Mouse (Mus musculus) CH12.LX (cell line): ENCODE results near the gene 1700022I11Rik. TPM values are rescaled to one million over a fixed set of nuclear protein-coding genes. Genes with fewer than 3 reads are reported as not detected.
A peak's percentile ranks its signal among the peaks of the same experiment; 100 is the strongest.

ENCODE experiments used
- DNase-seq: peaks from one replicate; pipeline ENCODE4 v3.0.0-alpha.2; 2013; ENCODE audit errors: extremely low read depth
- H3K27ac ChIP-seq: 2 replicates; pipeline ENCODE4 v1.5.1; 2012; ENCODE audit warnings: low read depth, mild to moderate bottlenecking, control low read depth, moderate library complexity; ENCODE audit not compliant: insufficient read depth
- H3K27me3 ChIP-seq: replicated peaks from 2 replicates; pipeline ENCODE3; 2012; ENCODE audit warnings: inconsistent platforms
- H3K36me3 ChIP-seq, 2 experiments: replicated peaks in 1 of 2; 2 replicates each; pipeline versions ENCODE3 to v1.6.1; 2012; ENCODE audit warnings: inconsistent platforms in 1 of 2, low read length in 1 of 2, mild to moderate bottlenecking in 1 of 2, mixed read lengths in 1 of 2, moderate library complexity in 1 of 2; ENCODE audit not compliant: control insufficient read depth in 1 of 2, insufficient read depth in 1 of 2
- H3K4me1 ChIP-seq, 2 experiments: 2 replicates each; pipeline ENCODE4 v1.6.1; 2012; ENCODE audit warnings: inconsistent platforms in 1 of 2, moderate library complexity in 1 of 2; ENCODE audit not compliant: insufficient read depth in 2 of 2, control insufficient read depth in 1 of 2
- H3K4me2 ChIP-seq: 2 replicates; pipeline ENCODE4 v1.6.1; 2012; ENCODE audit warnings: low read depth, mild to moderate bottlenecking, control low read depth; ENCODE audit not compliant: poor library complexity, insufficient read depth, severe bottlenecking
- H3K4me3 ChIP-seq, 3 experiments: fragments of 150-350 bp in 1 of 3; sonication (generic) in 1 of 3; replicated peaks in 1 of 3; 2 replicates each; pipeline versions ENCODE3 to v1.5.1; 2011 to 2012; ENCODE audit warnings: low read depth in 2 of 3, low read length in 2 of 3, mild to moderate bottlenecking in 2 of 3, moderate library complexity in 2 of 3, control low read depth in 1 of 3, improper control_type of control experiment in 1 of 3, inconsistent platforms in 1 of 3, mixed read lengths in 1 of 3; ENCODE audit not compliant: poor library complexity in 1 of 3
- H3K79me2 ChIP-seq: replicated peaks from 2 replicates; pipeline ENCODE4 v1.6.1; 2012; ENCODE audit warnings: mild to moderate bottlenecking, moderate library complexity; ENCODE audit not compliant: control insufficient read depth, poor library complexity, insufficient read depth, severe bottlenecking; ENCODE audit errors: extremely low read depth
- H3K9ac ChIP-seq: 2 replicates; pipeline ENCODE4 v1.6.1; 2012; ENCODE audit warnings: low read depth, mild to moderate bottlenecking, control low read depth, moderate library complexity; ENCODE audit not compliant: insufficient read depth
- H3K9me3 ChIP-seq: replicated peaks from 2 replicates; pipeline ENCODE3; 2012; ENCODE audit warnings: low read length, inconsistent platforms, mixed read lengths
- BHLHE40 ChIP-seq: IDR thresholded peaks from 2 replicates; pipeline ENCODE4 v1.6.1; 2011; ENCODE audit warnings: mild to moderate bottlenecking, low read depth, low read length, improper control_type of control experiment
- CHD1 ChIP-seq: IDR thresholded peaks from 2 replicates; pipeline ENCODE4 v1.6.1; 2012; ENCODE audit warnings: low read depth, low read length, improper control_type of control experiment, inconsistent platforms
- CHD2 ChIP-seq: IDR thresholded peaks from 2 replicates; pipeline ENCODE4 v1.6.1; 2011; ENCODE audit warnings: low read length, improper control_type of control experiment
- ELF1 ChIP-seq: IDR thresholded peaks from 2 replicates; pipeline ENCODE4 v1.6.1; 2014; ENCODE audit warnings: low read depth, mild to moderate bottlenecking, inconsistent platforms, low read length, improper control_type of control experiment
- EP300 ChIP-seq: IDR thresholded peaks from 2 replicates; pipeline ENCODE4 v1.6.1; 2011; ENCODE audit warnings: low read length, improper control_type of control experiment
- ETS1 ChIP-seq: conservative IDR thresholded peaks from 2 replicates; pipeline ENCODE4 v1.6.1; 2012; ENCODE audit warnings: low read depth, mild to moderate bottlenecking, inconsistent platforms, low read length, improper control_type of control experiment, moderate library complexity
- IRF4 ChIP-seq: IDR thresholded peaks from 2 replicates; pipeline ENCODE4 v1.6.1; 2014; ENCODE audit warnings: low read depth, mild to moderate bottlenecking, inconsistent platforms, low read length, improper control_type of control experiment
- JUN ChIP-seq: IDR thresholded peaks from 2 replicates; pipeline ENCODE4 v1.6.1; 2011; ENCODE audit warnings: low read depth, mild to moderate bottlenecking, low read length, improper control_type of control experiment, moderate library complexity; ENCODE audit not compliant: insufficient read depth
- JUND ChIP-seq: conservative IDR thresholded peaks from 2 replicates; pipeline ENCODE4 v1.6.1; 2011; ENCODE audit warnings: low read depth, low read length, improper control_type of control experiment
- MAFK ChIP-seq: IDR thresholded peaks from 2 replicates; pipeline ENCODE4 v1.6.1; 2011; ENCODE audit warnings: low read length, improper control_type of control experiment; ENCODE audit not compliant: insufficient replicate concordance
- MAX ChIP-seq: IDR thresholded peaks from 2 replicates; pipeline ENCODE4 v1.6.1; 2011; ENCODE audit warnings: low read length, improper control_type of control experiment
- MAZ ChIP-seq: IDR thresholded peaks from 2 replicates; pipeline ENCODE4 v1.6.1; 2012; ENCODE audit warnings: low read depth, mild to moderate bottlenecking, inconsistent platforms, low read length, improper control_type of control experiment, moderate library complexity
- MEF2A ChIP-seq: IDR thresholded peaks from 2 replicates; pipeline ENCODE4 v1.6.1; 2014; ENCODE audit warnings: low read depth, mild to moderate bottlenecking, inconsistent platforms, low read length, improper control_type of control experiment, borderline replicate concordance
- MYC ChIP-seq: IDR thresholded peaks from 2 replicates; pipeline ENCODE4 v1.6.1; 2011; ENCODE audit warnings: low read depth, mild to moderate bottlenecking, improper control_type of control experiment, low read length
- NELFE ChIP-seq: IDR thresholded peaks from 2 replicates; pipeline ENCODE4 v1.6.1; 2011; ENCODE audit warnings: low read depth, low read length, improper control_type of control experiment
- POLR2A ChIP-seq: IDR thresholded peaks from 2 replicates; pipeline ENCODE4 v1.6.1; 2011; ENCODE audit warnings: low read depth, mild to moderate bottlenecking, improper control_type of control experiment, low read length
- POLR2AphosphoS2 ChIP-seq: IDR thresholded peaks from 2 replicates; pipeline ENCODE4 v1.6.1; 2011; ENCODE audit warnings: low read depth, low read length, improper control_type of control experiment
- RCOR1 ChIP-seq: conservative IDR thresholded peaks from 2 replicates; pipeline ENCODE4 v1.6.1; 2012; ENCODE audit warnings: low read depth, mild to moderate bottlenecking, inconsistent platforms, low read length, improper control_type of control experiment
- SMC3 ChIP-seq: IDR thresholded peaks from 2 replicates; pipeline ENCODE4 v1.6.1; 2011; ENCODE audit warnings: low read depth, low read length, improper control_type of control experiment
- TBP ChIP-seq: conservative IDR thresholded peaks from 2 replicates; pipeline ENCODE4 v1.6.1; 2011; ENCODE audit warnings: low read depth, low read length, improper control_type of control experiment
- TCF12 ChIP-seq: IDR thresholded peaks from 2 replicates; pipeline ENCODE4 v1.6.1; 2014; ENCODE audit warnings: low read depth, mild to moderate bottlenecking, inconsistent platforms, low read length, improper control_type of control experiment
- UBTF ChIP-seq: IDR thresholded peaks from 2 replicates; pipeline ENCODE4 v1.6.1; 2012; ENCODE audit warnings: low read depth, mild to moderate bottlenecking, inconsistent platforms, low read length, improper control_type of control experiment, moderate library complexity
- USF1 ChIP-seq: IDR thresholded peaks from 2 replicates; pipeline ENCODE4 v1.6.1; 2014; ENCODE audit warnings: low read depth, mild to moderate bottlenecking, inconsistent platforms, low read length, improper control_type of control experiment
- USF2 ChIP-seq: conservative IDR thresholded peaks from 2 replicates; pipeline ENCODE4 v1.6.1; 2011; ENCODE audit warnings: low read depth, low read length, improper control_type of control experiment
- ZC3H11A ChIP-seq: IDR thresholded peaks from 2 replicates; pipeline ENCODE4 v1.6.1; 2012; ENCODE audit warnings: low read depth, mild to moderate bottlenecking, inconsistent platforms, low read length, improper control_type of control experiment
- ZNF384 ChIP-seq: IDR thresholded peaks from 2 replicates; pipeline ENCODE4 v1.6.1; 2012; ENCODE audit warnings: low read depth, low read length, improper control_type of control experiment, inconsistent platforms
- dilution Hi-C: fragments of 300-500 bp; cut with MboI; formaldehyde crosslinking; loops from 2 replicates; pipeline ENCODE4 v1.14.3; 2020; ENCODE audit warnings: low sequenced_read_pairs; ENCODE audit not compliant: extremely low pct_unique_long_range_greater_than_20kb, extremely low pct_ligation_motif_present
- in situ Hi-C: fragments of 300-500 bp; cut with MboI; formaldehyde crosslinking; loops from 3 replicates; pipeline ENCODE4 v1.14.3; 2019; ENCODE audit warnings: low sequenced_read_pairs, low pct_ligation_motif_present, low pct_unique_long_range_greater_than_20kb, mixed read lengths
- polyA plus RNA-seq: library from polyadenylated mRNA; unstranded; fragments of >175 nt; gene quantifications from 2 replicates; pipeline ENCODE4 v1.2.1, GENCODE M21; 2012; ENCODE audit warnings: low read depth; ENCODE audit not compliant: insufficient read length
- total RNA-seq, 2 experiments: library from RNA; depleted of rRNA; stranded (reverse); fragments of 300-350 nt in 1 of 2; fragments of >200 nt in 1 of 2; gene quantifications; 2 replicates each; pipeline ENCODE4 v1.2.3; 2012 to 2014

Gene 1700022I11Rik
- total and polyA plus RNA-seq, 3 experiments: 0.24 to 0.55 TPM; not detected in 1

DNA sequence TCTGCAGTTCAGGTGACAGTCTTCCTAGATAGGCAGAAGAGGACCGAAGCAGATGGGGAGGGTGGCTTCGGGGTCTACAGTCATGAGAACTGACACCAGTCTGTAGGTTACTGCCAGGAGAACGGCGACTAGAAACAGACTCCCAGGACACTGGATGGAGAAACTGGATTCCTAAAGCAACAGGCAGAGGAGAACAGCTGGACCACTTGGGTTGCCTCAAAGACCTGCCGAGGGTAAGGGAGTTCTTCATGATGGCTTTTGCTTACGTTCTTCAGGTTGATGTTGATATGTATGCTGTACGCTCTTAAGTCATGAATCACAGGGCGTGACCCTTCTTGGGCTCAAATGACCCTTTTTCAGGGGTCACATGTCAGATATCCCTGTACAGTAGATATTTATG is 46.9 kb upstream of the 1700022I11Rik start:
- in situ Hi-C loops (no loop called here), dilution Hi-C loops (no loop called here)
- Histone ChIP-seq H3K9ac (no peak overlapping the region), H3K4me3 (no peak overlapping the region), H3K4me2 (no peak overlapping the region), H3K36me3 (no peaks in the 10 kb centered on the region), H3K9me3 (no peaks in the 10 kb centered on the region), H3K79me2 (no peaks in the 10 kb centered on the region), H3K27ac (no peak overlapping the region), H3K4me1 (no peaks in the 10 kb centered on the region), H3K27me3 (peaks cover 85% of the 10 kb centered on the region)
- no peak for DNase-seq
- no peak for TF ChIP-seq USF2
- no peak for TF ChIP-seq ETS1
- no peak for TF ChIP-seq POLR2AphosphoS2

DNA sequence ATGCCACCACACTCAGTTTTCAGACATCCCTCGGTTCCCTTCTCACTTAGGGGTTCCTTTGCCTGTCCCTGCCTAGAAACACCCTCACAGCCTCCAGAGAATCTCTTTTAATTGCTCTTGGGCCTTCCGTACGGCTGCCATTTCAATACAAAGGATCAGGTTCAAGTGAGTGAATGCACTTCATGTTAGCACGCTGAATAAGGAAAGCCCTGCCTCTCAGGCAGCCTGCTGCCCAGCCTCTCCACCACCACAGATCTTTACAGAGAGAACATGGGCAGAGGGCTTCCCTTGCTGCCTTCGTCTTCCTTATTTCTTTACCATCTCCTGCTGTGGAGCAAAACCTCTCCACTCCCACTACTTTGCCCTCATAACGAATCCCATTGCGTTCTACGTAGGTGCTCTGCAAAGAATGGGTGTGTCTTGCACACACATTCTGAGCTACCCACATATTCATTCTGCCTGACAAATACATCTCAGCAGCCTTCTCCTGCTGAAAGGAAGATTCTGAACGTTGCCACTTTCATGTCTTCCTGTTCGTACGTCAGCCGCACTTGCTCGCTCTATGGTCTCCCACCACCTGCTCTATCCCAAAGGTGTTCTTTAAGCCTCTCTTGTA is 45.2 kb upstream of the 1700022I11Rik start:
- H3K4me2 ChIP-seq: no peak overlapping the region
- dilution Hi-C loops: no loop called here
- in situ Hi-C loops: no loop called here
- no peaks in the 10 kb centered on the region for H3K4me1 ChIP-seq
- H3K79me2 ChIP-seq: no peaks in the 10 kb centered on the region
- no peak overlapping the region for H3K27ac ChIP-seq
- H3K9me3 ChIP-seq: peaks cover 5% of the 10 kb centered on the region
- DNase-seq: no peak
- H3K9ac ChIP-seq: no peak overlapping the region
- peaks cover 78% of the 10 kb centered on the region for H3K27me3 ChIP-seq
- H3K4me3 ChIP-seq: no peak overlapping the region
- no peaks in the 10 kb centered on the region for H3K36me3 ChIP-seq
- TF ChIP-seq RCOR1 (no peak), EP300 (no peak), CHD2 (no peak), MYC (no peak), MAFK (no peak)

DNA sequence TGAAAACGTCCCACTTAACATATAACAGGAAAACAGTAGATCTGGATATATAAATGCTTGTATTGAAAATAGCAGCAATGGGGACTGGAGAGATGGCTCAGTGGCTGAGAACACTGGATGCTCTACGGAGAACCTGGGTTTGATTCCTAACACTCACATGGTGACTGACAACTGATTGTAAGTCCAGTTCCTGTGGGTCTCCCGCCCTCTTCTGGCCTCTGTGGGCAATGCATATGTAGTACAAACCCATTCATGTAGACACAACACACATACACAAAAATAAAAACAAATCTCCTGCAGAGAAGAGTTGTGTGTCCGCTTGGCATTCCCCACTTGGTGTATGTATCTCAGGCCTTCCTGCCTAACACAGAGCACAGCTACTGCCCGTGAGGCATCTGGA is 41.2 kb upstream of the 1700022I11Rik start:
- peaks cover 5% of the 10 kb centered on the region for H3K9me3 ChIP-seq
- in situ Hi-C loops (no loop called here), dilution Hi-C loops (no loop called here)
- H3K79me2 ChIP-seq: no peaks in the 10 kb centered on the region
- H3K4me3 ChIP-seq: no peak overlapping the region
- H3K27ac ChIP-seq: no peak overlapping the region
- no peak for DNase-seq
- no peak overlapping the region for H3K9ac ChIP-seq
- H3K27me3 ChIP-seq: peaks cover 71% of the 10 kb centered on the region
- no peaks in the 10 kb centered on the region for H3K4me1 ChIP-seq
- no peak overlapping the region for H3K4me2 ChIP-seq
- no peaks in the 10 kb centered on the region for H3K36me3 ChIP-seq
- no peak for TF ChIP-seq MEF2A
- no peak for TF ChIP-seq BHLHE40
- TF ChIP-seq IRF4: no peak
- no peak for TF ChIP-seq MAX
- no peak for TF ChIP-seq UBTF
- no peak for TF ChIP-seq POLR2AphosphoS2
- no peak for TF ChIP-seq EP300
- no peak for TF ChIP-seq TBP
- TF ChIP-seq CHD2: no peak
- peak; percentile 35 for TF ChIP-seq SMC3
- no peak for TF ChIP-seq POLR2A
- TF ChIP-seq ZC3H11A: no peak
- no peak for TF ChIP-seq JUND
- TF ChIP-seq USF1: no peak
- TF ChIP-seq MAFK: no peak
- TF ChIP-seq JUN: no peak
- TF ChIP-seq MAZ: no peak
- no peak for TF ChIP-seq CHD1
- TF ChIP-seq ELF1: no peak
- TF ChIP-seq USF2: no peak
- no peak for TF ChIP-seq ZNF384
- no peak for TF ChIP-seq NELFE
- no peak for TF ChIP-seq MYC
- TF ChIP-seq TCF12: no peak
